In the genomic region with DNA sequence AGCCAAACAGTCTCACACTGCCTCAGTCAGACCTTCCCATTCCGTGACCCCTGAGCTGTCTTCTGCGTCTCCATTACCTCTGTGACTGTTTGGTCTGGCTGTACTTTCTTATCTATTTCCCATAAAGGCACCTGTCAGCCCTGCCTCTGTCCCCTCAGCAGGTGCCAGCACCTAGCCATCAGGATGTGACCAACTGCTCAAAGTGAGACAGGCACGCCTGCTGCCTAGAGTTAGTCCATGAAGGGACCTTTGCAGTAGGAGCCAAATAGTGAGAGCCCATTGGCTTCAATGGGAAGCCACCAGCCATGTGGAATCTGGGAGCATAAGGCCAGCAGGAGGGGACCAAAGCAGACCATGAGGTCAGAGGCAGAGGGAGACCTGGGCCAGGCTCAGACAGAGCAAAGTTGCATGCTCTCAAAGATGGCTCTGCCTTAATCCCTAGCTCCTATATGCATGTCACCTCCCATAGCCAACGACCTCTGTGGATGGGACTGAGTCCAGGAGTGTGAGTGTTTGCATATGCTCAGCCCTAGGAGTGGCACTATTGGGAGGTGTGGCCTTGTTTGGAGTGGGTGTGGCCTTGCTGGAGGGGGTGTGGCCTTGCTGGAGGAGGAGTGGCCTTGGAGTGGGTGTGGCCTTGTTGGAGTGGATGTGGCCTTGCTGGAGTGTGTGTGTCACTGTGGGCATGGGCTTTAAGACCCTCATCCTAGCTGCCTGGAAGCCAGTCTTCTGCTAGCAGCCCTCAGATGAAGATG, we compare ENCODE assay signal across 10 mouse cellular contexts. TPM values are rescaled to one million over a fixed set of nuclear protein-coding genes. Genes with fewer than 3 reads are reported as not detected.
DNase-seq lines count a peak whose midpoint lies in the region; ATAC-seq and TF ChIP-seq lines count a peak whose summit lies in the region.
"Had no signal": no experiment of that assay in that cellular context is flagged by ENCODE, and none has a peak within 500 bp of the region (broad histone marks: within the 10 kb centered on the region; RNA-seq: fewer than 3 reads in every experiment).

No protein-coding gene starts in this region.

- H3K4me3 ChIP-seq in stomach, postnatal 0 days (ENCODE audit: low read depth, low read length): no peak overlapping the region
- no peak overlapping the region for H3K4me3 ChIP-seq in heart, embryonic 11.5 days (ENCODE audit: low read depth, low read length)

- peak; percentile 66 for ATAC-seq in stomach, postnatal 0 days (ENCODE audit: low FRiP score, low TSS enrichment)
- ATAC-seq in heart, embryonic 11.5 days (replicated peaks; ENCODE audit: insufficient number of reproducible peaks, low FRiP score, low TSS enrichment): no peak

- H3K9ac ChIP-seq in stomach, postnatal 0 days (ENCODE audit: low read length): no peak overlapping the region
- H3K9ac ChIP-seq in heart, embryonic 11.5 days (ENCODE audit: low read depth, low read length): no peak overlapping the region

- no peaks in the 10 kb centered on the region for H3K36me3 ChIP-seq in stomach, postnatal 0 days (ENCODE audit: control insufficient read depth, insufficient read depth, low read length)
- H3K36me3 ChIP-seq in heart, embryonic 11.5 days (ENCODE audit: control insufficient read depth, insufficient read depth, low read length): no peaks in the 10 kb centered on the region

- no peak overlapping the region for H3K27ac ChIP-seq in stomach, postnatal 0 days (replicated peaks)
- no peak overlapping the region for H3K27ac ChIP-seq in heart, embryonic 11.5 days (ENCODE audit: low read depth, low read length)

- 44% methylated on average over 4 of the region's 4 CpGs for WGBS in stomach, postnatal 0 days
- 65% methylated on average over 4 of the region's 4 CpGs for WGBS in heart, embryonic 11.5 days (ENCODE audit: insufficient replicate concordance)

- DNase-seq in adrenal gland, postnatal 36 days: peak; percentile 30 to 33
- DNase-seq in adrenal gland, postnatal 4 days (ENCODE audit: low spot score in 2 of 2): no peak
- DNase-seq in thymus, postnatal 36 days: peak; percentile 37 to 41
- no peak for DNase-seq in thymus, adult 18-20 months
- DNase-seq in kidney, postnatal 14 days: peak; percentile 25
- DNase-seq in stomach, postnatal 0 days (ENCODE audit: low spot score): peak; percentile 85
- DNase-seq in gastrocnemius, postnatal 4 days (ENCODE audit: low spot score in 2 of 2): no peak
- DNase-seq: right cerebral cortex, postnatal 14 days had no signal

- no peak for TF ChIP-seq CTCF in stomach, postnatal 0 days (IDR thresholded peaks at IDR 0.05; ENCODE audit: low read depth)

- no peaks in the 10 kb centered on the region for H3K4me1 ChIP-seq in stomach, postnatal 0 days (replicated peaks; ENCODE audit: control insufficient read depth, insufficient read depth)
- H3K4me1 ChIP-seq in heart, embryonic 11.5 days (ENCODE audit: control insufficient read depth, insufficient read depth, low read length): peaks cover 22% of the 10 kb centered on the region

- no peak for TF ChIP-seq EP300 in stomach, postnatal 0 days (optimal IDR thresholded peaks at IDR 0.05)

- H3K9me3 ChIP-seq in stomach, postnatal 0 days (ENCODE audit: control insufficient read depth, low read length): no peaks in the 10 kb centered on the region
- no peaks in the 10 kb centered on the region for H3K9me3 ChIP-seq in heart, embryonic 11.5 days (replicated peaks; ENCODE audit: control insufficient read depth, low read length)
- H3K9me3 ChIP-seq: G1E had no signal

- no peaks in the 10 kb centered on the region for H3K27me3 ChIP-seq in stomach, postnatal 0 days (ENCODE audit: control insufficient read depth, insufficient read depth, low read length)
- H3K27me3 ChIP-seq in heart, embryonic 11.5 days (ENCODE audit: control insufficient read depth, insufficient read depth, low read length): peaks cover 7% of the 10 kb centered on the region; the same call in 1 of the 2 replicates

- H3K4me2 ChIP-seq in stomach, postnatal 0 days (replicated peaks; ENCODE audit: low read depth): no peak overlapping the region
- no peak overlapping the region for H3K4me2 ChIP-seq in heart, embryonic 11.5 days

RNA-seq across cellular contexts. Expression of gene Tldc1, which starts 3.0 kb away (rescaled TPM):
- total RNA-seq in adrenal gland, postnatal 36 days (2021): 10 to 100 TPM; 11.0 to 17.4 TPM
- 10 to 100 TPM; 16.7 to 17.3 TPM for total RNA-seq in adrenal gland, postnatal 4 days (2021)
- polyA plus RNA-seq in stomach, postnatal 0 days (2015; fragmentation: Nextera tagmentation; extraction: Ambion mirVana): 9.1 and 10.7 TPM in 2 replicates
- 10.2 and 12.9 TPM in 2 replicates for polyA plus RNA-seq in heart, embryonic 11.5 days (2014; fragmentation: Nextera tagmentation; extraction: Ambion mirVana)
- 1 to 10 TPM; 6.4 to 7.8 TPM for total RNA-seq in gastrocnemius, postnatal 4 days (2021)

RNA-seq across cellular contexts. Expression of gene Cotl1, which starts 59.1 kb away (rescaled TPM):
- total RNA-seq in adrenal gland, postnatal 36 days (2021): 10 to 100 TPM; 44.4 to 51.3 TPM
- total RNA-seq in adrenal gland, postnatal 4 days (2021): 100 to 1,000 TPM in 1 of 2 experiments, 10 to 100 TPM in 1; 95.9 to 114 TPM
- 100 and 106 TPM in 2 replicates for polyA plus RNA-seq in stomach, postnatal 0 days (2015; fragmentation: Nextera tagmentation; extraction: Ambion mirVana)
- 110 and 142 TPM in 2 replicates for polyA plus RNA-seq in heart, embryonic 11.5 days (2014; fragmentation: Nextera tagmentation; extraction: Ambion mirVana)
- 10 to 100 TPM; 68.5 to 82.9 TPM for total RNA-seq in gastrocnemius, postnatal 4 days (2021)

Comparison
In these comparisons a context has a peak if more than half of its experiments do, and no peak if none do; other contexts are left out.
1. DNase-seq: peak in adrenal gland, postnatal 36 days (2 of 2), thymus, postnatal 36 days (2 of 2), kidney, postnatal 14 days (single experiment) and stomach, postnatal 0 days (single experiment); none in adrenal gland, postnatal 4 days (0 of 2), thymus, adult 18-20 months (0 of 2) and gastrocnemius, postnatal 4 days (0 of 2).